Mouse (Mus musculus) forebrain, embryonic 16.5 days (tissue): ENCODE measurements around the gene P2rx2. TPM values are rescaled to one million over a fixed set of nuclear protein-coding genes. Genes with fewer than 3 reads are reported as not detected.

Experiments used
- ATAC-seq: fragments of 200-750 bp; cut with Nextera tagmentation; 2 replicates; pipeline ENCODE4 v1.8.0; 2017; ENCODE audit warnings: mild to moderate bottlenecking, moderate library complexity
- H3K27ac ChIP-seq: fragments of 300-500 bp; sonication (generic); 2 replicates; pipeline ENCODE4 v1.5.1; 2014; ENCODE audit warnings: low read length, control low read depth
- H3K27me3 ChIP-seq: fragments of 300-500 bp; sonication (generic); replicated peaks from 2 replicates; pipeline ENCODE4 v1.6.1; 2014; ENCODE audit warnings: low read length; ENCODE audit not compliant: control insufficient read depth, insufficient read depth
- H3K36me3 ChIP-seq: fragments of 300-500 bp; sonication (generic); 2 replicates; pipeline ENCODE4 v1.6.1; 2014; ENCODE audit not compliant: control insufficient read depth, insufficient read depth
- H3K4me1 ChIP-seq: fragments of 300-500 bp; sonication (generic); replicated peaks from 2 replicates; pipeline ENCODE4 v1.6.1; 2014; ENCODE audit warnings: low read length; ENCODE audit not compliant: control insufficient read depth, insufficient read depth
- H3K4me2 ChIP-seq: fragments of 300-500 bp; sonication (generic); 2 replicates; pipeline ENCODE4 v1.6.1; 2014; ENCODE audit warnings: mild to moderate bottlenecking, low read length, control low read depth
- H3K4me3 ChIP-seq: fragments of 300-500 bp; sonication (generic); replicated peaks from 2 replicates; pipeline ENCODE4 v1.5.1; 2014; ENCODE audit warnings: mild to moderate bottlenecking, low read length, control low read depth
- H3K9ac ChIP-seq: fragments of 300-500 bp; sonication (generic); replicated peaks from 2 replicates; pipeline ENCODE4 v1.6.1; 2014; ENCODE audit warnings: low read depth, low read length, control low read depth
- H3K9me3 ChIP-seq: fragments of 300-500 bp; sonication (generic); 2 replicates; pipeline ENCODE4 v1.6.1; 2016; ENCODE audit warnings: low read length; ENCODE audit not compliant: control insufficient read depth
- WGBS: fragments of 180-500 bp; shearing (Covaris S2); extraction: QIAGEN DNeasy Blood & Tissue Kit; methylation state at CpG from one replicate; pipeline ENCODE4 v1.1.7; 2014; 5-methylcytosine and 5-hydroxymethylcytosine counted together
- polyA plus RNA-seq: library from polyadenylated mRNA; unstranded; fragments of >200 nt; fragmentation: Nextera tagmentation; extraction: Ambion mirVana; gene quantifications from 2 replicates; pipeline ENCODE4 v1.2.1, GENCODE M21; 2015

The P2rx2 gene
- 7.6 and 7.7 TPM in 2 replicates for polyA plus RNA-seq

- peak within 1 kb of the TSS; percentile 53 for H3K4me3 ChIP-seq
- peak within 1 kb of the TSS; percentile 94 for H3K4me2 ChIP-seq
- 1% methylated on average over 43 of the region's 43 CpGs for WGBS
- no peak within 1 kb of the TSS for H3K27ac ChIP-seq
- H3K9me3 ChIP-seq: no peaks in the 10 kb centered on the region
- 0 out of 2 replicates have a peak, but pooled peaks cover 3% of the 10 kb centered on the region for H3K27me3 ChIP-seq
- H3K9ac ChIP-seq: peak within 1 kb of the TSS; percentile 72
- H3K4me1 ChIP-seq: peaks cover 5% of the 10 kb centered on the region; the same call in 1 of the 2 replicates
- no peaks in the 10 kb centered on the region for H3K36me3 ChIP-seq
- ATAC-seq: peak; percentile 74
Observed at GRCm38 (mm10) chr5:110342648-110343284, at the start of gene P2rx2. TSS of gene P2rx2 (minus strand) at chr5:110343212.

DNA sequence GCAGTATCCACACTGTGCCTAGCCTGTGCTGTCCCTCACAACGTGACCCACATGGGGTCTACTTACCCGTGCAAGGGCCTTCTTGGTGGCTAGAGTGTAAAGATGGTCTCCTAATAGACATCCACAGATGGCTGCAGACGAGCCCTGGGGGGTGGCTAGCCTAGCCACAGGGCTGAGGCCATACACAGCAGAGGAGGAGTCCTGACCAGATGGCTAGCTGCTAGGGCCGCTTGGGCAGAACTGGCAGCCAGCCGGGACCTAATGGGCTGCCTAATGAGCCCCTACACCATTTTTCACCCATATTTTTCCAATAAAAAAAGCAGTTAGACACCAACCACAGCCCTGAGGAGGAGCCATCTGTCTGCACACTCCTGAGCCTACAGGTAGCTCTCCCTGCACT lies 49.7 kb upstream of the P2rx2 start:
- ATAC-seq: peak; percentile 23; the same call in 1 of the 2 replicates
- H3K27ac ChIP-seq: no peak overlapping the region
- H3K4me1 ChIP-seq: no peaks in the 10 kb centered on the region
- H3K9me3 ChIP-seq: no peaks in the 10 kb centered on the region
- no peaks in the 10 kb centered on the region for H3K36me3 ChIP-seq
- H3K4me3 ChIP-seq: no peak overlapping the region
- H3K9ac ChIP-seq: no peak overlapping the region
- no peak overlapping the region for H3K4me2 ChIP-seq
- no peaks in the 10 kb centered on the region for H3K27me3 ChIP-seq
- WGBS: 65% methylated on average over 5 of the region's 5 CpGs

- WGBS: 86% methylated on average over 4 of the region's 4 CpGs
- Histone ChIP-seq H3K9ac (no peak overlapping the region), H3K9me3 (no peaks in the 10 kb centered on the region), H3K36me3 (no peaks in the 10 kb centered on the region), H3K27me3 (no peaks in the 10 kb centered on the region), H3K27ac (no peak overlapping the region), H3K4me3 (no peak overlapping the region), H3K4me2 (no peak overlapping the region), H3K4me1 (peaks cover 11% of the 10 kb centered on the region)
- ATAC-seq: no peak
Observed at GRCm38 (mm10) chr5:110390631-110391030, 47.6 kb upstream of the P2rx2 start.

DNA sequence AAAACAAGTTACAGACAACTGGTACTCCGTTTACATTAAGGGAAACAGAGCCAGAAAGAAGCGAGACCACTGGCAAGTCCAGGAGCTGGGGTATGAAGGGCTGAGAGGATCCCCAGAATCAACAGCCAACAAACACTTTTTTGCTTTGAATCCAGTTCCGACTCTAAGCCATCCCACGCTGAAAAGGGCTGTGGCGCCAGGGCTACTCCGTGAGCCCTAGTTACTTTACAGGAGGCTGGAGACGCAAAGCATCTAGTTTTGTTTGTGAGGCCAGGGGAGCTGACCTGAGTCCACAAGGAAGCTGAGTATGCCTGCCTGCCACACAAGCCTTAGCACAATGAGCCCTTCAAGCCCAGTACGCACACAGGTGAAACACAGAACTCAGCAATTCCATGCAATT lies 44.3 kb upstream of the P2rx2 start:
- no peak overlapping the region for H3K27ac ChIP-seq
- H3K9ac ChIP-seq: peak overlapping the region; percentile 84
- no peak; the same call in 1 of the 2 replicates for ATAC-seq
- 5% methylated on average over 8 of the region's 8 CpGs for WGBS
- H3K4me2 ChIP-seq: peak overlapping the region; percentile 66
- peaks cover 29% of the 10 kb centered on the region for H3K4me1 ChIP-seq
- H3K4me3 ChIP-seq: peak overlapping the region; percentile 79
- no peaks in the 10 kb centered on the region for H3K27me3 ChIP-seq
- H3K36me3 ChIP-seq: no peaks in the 10 kb centered on the region
- H3K9me3 ChIP-seq: no peaks in the 10 kb centered on the region

DNA sequence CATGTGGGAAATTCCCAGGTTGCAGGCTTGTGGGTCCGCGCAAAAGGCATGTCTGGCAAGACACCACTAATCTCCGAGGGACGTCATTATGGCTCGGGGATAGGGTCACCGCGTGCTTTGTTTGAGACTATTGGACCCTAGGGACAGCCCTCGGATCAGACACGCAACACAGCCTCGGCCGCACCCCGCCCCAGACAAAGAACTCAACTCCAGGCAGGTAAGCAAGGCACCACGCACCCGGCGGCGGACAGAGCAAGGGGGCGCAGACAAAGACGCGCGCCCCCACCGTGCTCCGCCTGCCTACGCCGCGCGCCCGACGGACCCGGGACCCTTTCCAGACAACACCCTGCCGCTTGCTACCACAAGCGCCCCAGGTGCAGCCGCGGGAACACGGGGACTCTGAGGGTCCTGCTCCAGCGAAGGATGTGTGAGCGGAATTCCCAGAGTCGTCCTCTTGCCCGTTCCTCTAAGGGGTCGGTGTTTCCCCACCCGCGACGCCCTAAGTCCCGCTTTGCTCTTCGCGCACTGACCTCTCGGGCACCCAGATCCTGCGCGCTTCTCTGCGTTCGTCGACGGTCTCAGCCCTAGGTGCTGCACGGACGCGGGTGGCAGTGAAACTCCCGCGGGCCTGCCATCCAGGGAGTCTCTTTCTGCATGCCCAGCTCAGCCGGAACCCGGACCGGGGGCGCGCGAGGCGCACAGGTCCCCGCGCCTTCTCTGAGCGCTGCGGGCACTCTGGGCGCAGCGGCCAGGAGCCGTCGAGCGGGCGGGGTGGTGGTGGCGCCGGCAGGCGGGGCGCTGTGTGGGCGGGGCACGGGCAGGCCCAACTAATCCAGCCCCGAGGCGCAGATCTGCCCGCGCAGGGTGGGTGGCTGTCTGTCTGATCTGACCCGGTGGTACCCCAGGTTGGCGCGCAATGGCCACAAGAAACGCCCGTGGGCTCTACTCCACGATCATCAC lies 43.6 kb upstream of the P2rx2 start:
- Histone ChIP-seq H3K9ac (peak overlapping the region; percentile 84), H3K4me3 (peak overlapping the region; percentile 79), H3K27me3 (no peaks in the 10 kb centered on the region), H3K36me3 (no peaks in the 10 kb centered on the region), H3K9me3 (no peaks in the 10 kb centered on the region), H3K4me2 (peak overlapping the region; percentile 66), H3K4me1 (peaks cover 29% of the 10 kb centered on the region), H3K27ac (peak overlapping the region; percentile 42)
- peak; percentile 92 for ATAC-seq
- WGBS: under 1% methylated on average over 84 of the region's 90 CpGs

GRCm38 (mm10) chr5:110385263-110385662 lies 42.3 kb upstream of the P2rx2 start:
- no peak for ATAC-seq
- Histone ChIP-seq H3K9me3 (no peaks in the 10 kb centered on the region), H3K4me1 (peaks cover 29% of the 10 kb centered on the region), H3K27me3 (no peaks in the 10 kb centered on the region), H3K4me3 (peak overlapping the region; percentile 79), H3K27ac (no peak overlapping the region), H3K9ac (peak overlapping the region; percentile 36; the same call in 1 of the 2 replicates), H3K36me3 (0 out of 2 replicates have a peak, but pooled peaks cover 2% of the 10 kb centered on the region), H3K4me2 (peak overlapping the region; percentile 66)
- 52% methylated on average over 4 of the region's 4 CpGs for WGBS

DNA sequence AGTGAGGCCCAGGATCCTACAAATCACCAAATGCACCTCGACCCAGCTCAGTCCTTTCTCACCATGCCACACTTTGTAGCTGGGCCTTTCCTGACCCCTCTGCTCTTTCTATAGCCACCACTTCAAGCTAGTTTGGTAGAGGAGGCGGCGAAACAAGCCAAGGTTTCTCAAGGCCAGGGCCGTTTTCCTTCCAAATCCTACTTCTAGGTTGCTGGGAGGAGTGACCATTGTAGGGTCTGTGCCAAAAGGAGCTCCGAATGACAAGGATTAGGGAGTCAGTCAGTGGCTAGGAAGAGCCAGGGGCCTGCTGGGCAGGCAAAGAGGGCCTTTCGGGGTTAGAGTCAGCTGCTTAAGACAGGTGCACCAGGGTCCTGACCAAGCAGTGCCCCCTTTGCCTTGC lies 41.5 kb upstream of the P2rx2 start:
- Histone ChIP-seq H3K9me3 (no peaks in the 10 kb centered on the region), H3K9ac (no peak overlapping the region; the same call in 1 of the 2 replicates), H3K27me3 (no peaks in the 10 kb centered on the region), H3K27ac (no peak overlapping the region), H3K4me1 (peaks cover 29% of the 10 kb centered on the region), H3K36me3 (0 out of 2 replicates have a peak, but pooled peaks cover 2% of the 10 kb centered on the region), H3K4me3 (no peak overlapping the region; the same call in 1 of the 2 replicates), H3K4me2 (peak overlapping the region; percentile 66)
- no peak for ATAC-seq
- WGBS: 58% methylated on average over 6 of the region's 6 CpGs

- no peaks in the 10 kb centered on the region for H3K9me3 ChIP-seq
- no peak overlapping the region for H3K27ac ChIP-seq
- ATAC-seq: no peak
- peaks cover 36% of the 10 kb centered on the region for H3K36me3 ChIP-seq
- H3K4me3 ChIP-seq: no peak overlapping the region
- H3K27me3 ChIP-seq: no peaks in the 10 kb centered on the region
- 92% methylated on average over 4 of the region's 4 CpGs for WGBS
- no peak overlapping the region for H3K9ac ChIP-seq
- H3K4me1 ChIP-seq: peaks cover 15% of the 10 kb centered on the region
- H3K4me2 ChIP-seq: no peak overlapping the region
Observed at GRCm38 (mm10) chr5:110379823-110380222, 36.8 kb upstream of the P2rx2 start.

DNA sequence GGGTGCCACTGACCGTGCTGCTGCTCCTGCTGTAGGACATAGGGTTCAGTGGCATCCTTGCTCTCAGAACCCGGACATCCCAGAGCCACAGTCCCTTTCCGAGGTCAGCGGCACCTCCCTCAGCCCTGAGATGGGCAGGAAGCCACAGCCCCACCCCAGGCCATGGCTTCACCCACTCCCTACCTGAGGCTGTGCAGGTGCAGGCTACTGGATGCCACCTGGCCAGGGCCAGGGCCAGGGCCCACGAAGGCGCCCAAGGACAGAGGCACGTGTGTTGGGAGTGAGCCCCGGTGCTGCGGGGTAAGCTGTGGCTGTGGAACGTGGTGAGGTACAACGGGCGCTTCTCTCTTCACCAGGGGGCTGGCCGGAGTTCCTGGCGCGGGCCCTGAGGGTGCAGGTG lies 36.1 kb upstream of the P2rx2 start:
- Histone ChIP-seq H3K27ac (no peak overlapping the region), H3K4me1 (peaks cover 7% of the 10 kb centered on the region), H3K9me3 (no peaks in the 10 kb centered on the region), H3K36me3 (peaks cover 38% of the 10 kb centered on the region), H3K27me3 (no peaks in the 10 kb centered on the region), H3K9ac (no peak overlapping the region), H3K4me2 (no peak overlapping the region), H3K4me3 (no peak overlapping the region)
- 91% methylated on average over 15 of the region's 15 CpGs for WGBS
- no peak for ATAC-seq
